Mouse (Mus musculus) adrenal gland, postnatal 14 days (tissue): Measurements from ENCODE around the gene Slco4a1. TPM values are rescaled to one million over a fixed set of nuclear protein-coding genes. Genes with fewer than 3 reads are reported as not detected.
A peak's percentile ranks its signal among the peaks of the same experiment; 100 is the strongest.

Source experiments
- DNase-seq: peaks from one replicate; pipeline ENCODE4 v3.0.0; 2021; ENCODE audit warnings: mixed read lengths
- long read RNA-seq, 2 experiments: library from polyadenylated mRNA; stranded (forward); transcript quantifications; one replicate each; pipeline ENCODE4 v2.0.0; 2021
- total RNA-seq: library from RNA; stranded (reverse); gene quantifications from 2 replicates; pipeline ENCODE4 v1.2.3, GENCODE M21; 2021

Gene Slco4a1
- total RNA-seq = 7.0 and 7.1 TPM in 2 replicates
- long read RNA-seq, experiment 1, partial matches to known transcripts = 1 of 9 reads
- long read RNA-seq, experiment 1, other reads (novel, unspliced or antisense) = 5 of 9 reads
- long read RNA-seq, experiment 2, partial matches to known transcripts = 0 of 5 reads
- long read RNA-seq, experiment 2, other reads (novel, unspliced or antisense) = 2 of 5 reads

DNA sequence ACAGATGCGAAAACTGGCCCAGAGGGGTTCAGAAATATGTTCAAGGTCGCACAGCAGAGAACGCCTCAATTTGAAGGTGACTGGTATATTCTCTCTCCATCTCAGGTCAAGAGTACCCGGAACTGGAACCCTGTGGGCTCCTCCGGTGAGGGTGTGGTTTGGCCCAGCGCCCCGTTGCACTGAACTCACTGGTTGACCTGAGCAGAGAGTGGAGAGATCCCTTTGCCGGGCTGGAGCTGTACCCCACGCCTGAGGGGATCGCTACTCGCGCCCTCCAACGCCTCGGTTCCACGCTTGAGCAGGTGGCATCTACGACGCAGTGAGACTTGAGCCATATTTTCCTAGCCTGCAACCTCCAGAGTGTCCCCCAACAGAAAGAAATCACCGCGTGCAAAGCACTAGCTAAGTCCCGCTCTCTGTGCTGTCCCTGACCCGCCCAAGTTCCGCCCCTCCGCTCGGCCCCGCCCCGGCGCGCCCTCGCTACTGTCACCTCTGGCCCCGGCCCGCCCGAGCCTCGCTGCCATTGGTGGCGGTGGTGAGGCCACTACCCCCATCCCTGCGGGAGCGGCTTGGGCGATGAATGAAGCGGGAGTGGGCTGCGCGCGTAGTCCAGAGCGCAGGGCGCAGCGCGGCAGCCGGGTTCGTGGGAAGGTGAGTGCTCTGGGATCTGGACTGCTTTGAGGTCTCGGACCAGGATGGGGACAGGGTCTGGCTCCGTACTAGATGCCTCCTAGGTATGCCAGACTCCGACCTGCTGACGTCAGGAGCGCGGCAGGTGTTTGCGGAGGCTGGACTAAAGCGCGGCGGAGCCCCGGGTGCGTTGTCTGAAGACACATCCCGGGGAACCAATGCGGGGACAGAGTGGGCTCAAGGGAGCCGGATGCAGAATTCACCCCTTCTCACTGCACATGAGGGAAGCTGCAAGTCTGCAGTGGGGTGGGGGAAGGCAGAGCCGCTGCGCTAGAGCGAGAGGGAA, at the start of gene Slco4a1:
Gene Slco4a1 (plus strand): TSS at position 523 of the 976 bp plus-strand sequence.
- DNase-seq = peak; percentile 91

DNA sequence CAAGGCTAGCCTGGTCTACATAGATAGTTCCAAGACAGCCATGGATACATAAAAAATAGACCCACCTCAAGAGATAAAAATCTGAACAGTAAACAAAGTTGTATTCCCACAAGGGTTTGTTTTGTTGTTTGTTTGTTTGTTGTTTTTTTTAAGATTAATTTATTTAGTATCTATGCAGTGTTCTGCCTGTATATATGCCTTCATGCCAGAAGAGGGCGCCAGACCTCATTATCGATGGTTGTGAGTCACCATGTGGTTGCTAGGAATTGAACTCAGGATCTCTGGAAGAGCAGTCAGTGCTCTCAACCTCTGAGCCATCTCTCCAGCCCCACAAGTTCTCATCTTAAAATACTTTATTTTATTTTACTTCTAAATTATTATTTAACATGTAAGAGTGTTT, 47.6 kb upstream of the Slco4a1 start:
- DNase-seq = no peak

DNA sequence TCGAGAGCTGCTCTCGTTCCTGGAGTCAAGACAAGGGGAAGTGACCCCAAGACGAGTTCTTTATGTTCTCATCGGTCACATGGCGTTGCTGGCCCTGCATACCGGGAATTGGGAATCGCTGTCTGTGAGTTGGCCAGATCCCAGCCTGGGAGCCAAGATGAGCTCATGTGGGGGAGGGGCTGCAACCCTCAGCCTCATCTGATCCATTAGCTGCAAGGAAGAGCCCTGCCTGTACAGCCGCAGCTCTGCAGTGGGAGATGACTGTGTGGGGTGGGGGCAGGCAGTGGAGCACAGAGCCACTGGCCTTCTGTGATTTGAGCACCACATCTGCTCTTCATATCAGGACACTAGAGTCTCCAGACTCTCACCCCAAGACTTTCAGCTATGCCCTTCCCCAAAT, 45.6 kb upstream of the Slco4a1 start:
- DNase-seq = no peak

DNA sequence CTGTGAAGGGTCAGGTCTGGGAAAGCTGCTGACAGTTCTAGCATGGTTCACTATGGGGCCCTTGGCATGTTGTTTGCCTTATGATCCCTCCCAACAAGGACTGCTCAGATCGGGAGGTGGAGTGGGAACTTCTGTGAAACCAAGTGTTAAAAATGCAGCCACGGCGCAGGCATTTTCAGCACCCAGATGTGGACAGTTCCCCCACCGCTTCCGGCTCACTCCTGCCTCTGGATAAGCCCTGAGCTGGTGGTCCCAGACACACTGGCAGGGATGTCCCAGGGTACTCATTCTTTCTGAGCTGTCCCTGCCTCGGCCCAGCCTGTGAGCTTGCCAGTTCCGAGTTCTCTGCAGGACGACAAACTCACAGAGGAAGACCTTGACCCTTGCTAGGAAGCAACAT, 45.0 kb upstream of the Slco4a1 start:
- peak; percentile 37 for DNase-seq

DNA sequence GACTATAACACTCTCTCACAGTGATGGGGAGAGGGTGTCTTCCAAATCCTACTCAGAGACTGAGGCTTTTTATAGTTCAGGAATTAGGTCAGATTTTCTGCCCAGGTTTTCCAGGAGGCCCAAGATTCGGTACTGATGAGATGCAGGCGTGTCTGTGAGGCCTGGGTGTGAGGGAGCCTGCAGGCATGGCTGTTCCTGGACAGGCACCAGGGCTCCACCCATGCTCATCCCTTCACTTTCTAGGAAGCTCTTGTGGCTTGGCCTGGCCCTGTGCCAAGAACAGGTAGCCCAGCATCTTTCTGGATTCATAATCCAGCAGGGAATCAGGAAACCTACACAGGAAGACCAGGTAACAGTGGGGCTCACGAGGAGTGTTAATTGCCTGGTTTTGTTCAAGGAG, 40.4 kb upstream of the Slco4a1 start:
- no peak for DNase-seq

DNA sequence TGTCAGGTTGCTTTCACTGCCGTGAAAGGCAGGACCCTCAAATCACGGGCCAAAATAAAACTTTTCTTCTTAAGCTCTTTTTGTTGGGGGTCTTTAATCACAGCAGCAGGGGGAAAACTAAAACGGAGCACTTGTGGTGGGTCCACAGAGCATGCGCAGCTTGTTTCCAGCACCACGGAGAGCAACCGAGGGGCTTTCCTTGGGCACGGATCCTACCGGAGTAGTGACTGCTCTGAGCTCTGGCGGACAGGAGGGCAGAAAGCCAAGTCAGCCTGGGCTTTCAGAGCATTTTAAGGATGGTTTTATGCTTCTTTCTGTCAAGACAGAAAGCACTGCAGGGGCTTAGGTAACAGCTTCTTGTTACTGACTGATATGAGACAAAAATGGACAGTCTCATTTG, 38.3 kb upstream of the Slco4a1 start:
- peak; percentile 58 for DNase-seq

DNA sequence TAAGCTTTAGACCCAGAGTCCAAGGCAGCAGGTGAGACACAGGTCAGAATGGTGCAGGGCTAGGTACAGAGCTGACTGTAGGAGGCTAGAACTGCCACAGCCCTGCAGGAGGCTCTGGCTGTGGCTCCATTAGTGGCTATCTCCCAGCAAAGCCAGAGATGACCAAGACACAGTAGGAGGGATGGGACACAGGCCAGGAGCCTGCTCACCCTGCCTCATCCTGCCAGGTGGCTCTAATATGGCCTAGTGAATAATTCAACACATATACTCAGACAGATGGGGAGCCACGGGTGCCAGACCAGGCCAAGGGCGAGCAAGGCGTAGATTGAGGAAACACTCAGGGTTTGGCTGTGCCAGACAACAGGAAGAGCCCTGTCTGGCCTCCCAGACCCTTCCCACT, 35.4 kb upstream of the Slco4a1 start:
- DNase-seq = no peak

DNA sequence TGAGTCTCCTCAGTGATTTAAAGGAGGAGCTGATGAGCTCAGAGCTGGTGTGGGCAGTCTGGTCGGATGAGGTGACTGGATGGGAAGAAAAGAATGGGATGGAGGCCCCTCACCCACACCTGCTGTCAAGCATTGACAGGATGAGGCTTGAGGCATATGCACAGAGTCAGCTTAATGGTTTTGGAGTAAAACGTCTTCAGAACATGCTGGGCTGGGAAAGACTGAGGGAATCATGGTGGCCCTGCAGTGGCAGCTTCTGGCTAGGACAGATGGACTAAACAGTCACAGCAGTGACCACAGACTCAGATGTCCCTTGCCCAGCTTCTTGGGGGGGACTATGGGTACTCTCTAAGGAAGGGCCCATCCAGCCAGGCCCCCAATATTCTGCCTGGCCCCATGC, 30.9 kb upstream of the Slco4a1 start:
- no peak for DNase-seq

DNA sequence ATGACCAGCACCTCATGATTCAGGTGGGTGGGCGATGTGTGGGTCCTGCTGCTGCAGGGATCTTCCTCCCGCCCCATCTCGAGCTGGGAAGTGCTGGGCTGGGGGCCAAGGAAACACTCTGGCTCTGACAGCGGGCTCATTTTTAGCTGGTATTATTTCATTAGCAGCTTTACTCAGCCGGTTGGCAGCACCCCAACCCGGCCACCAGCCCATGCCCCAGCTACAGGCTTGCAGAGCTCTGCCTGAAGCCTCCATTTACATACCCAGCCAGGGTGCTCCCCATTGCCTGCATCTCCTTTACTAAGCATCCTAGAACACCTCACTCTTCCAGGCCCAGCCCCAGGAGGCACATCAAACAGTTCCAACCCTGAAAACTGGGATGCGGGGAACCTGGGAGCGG, 29.0 kb upstream of the Slco4a1 start:
- DNase-seq = peak; percentile 44

DNA sequence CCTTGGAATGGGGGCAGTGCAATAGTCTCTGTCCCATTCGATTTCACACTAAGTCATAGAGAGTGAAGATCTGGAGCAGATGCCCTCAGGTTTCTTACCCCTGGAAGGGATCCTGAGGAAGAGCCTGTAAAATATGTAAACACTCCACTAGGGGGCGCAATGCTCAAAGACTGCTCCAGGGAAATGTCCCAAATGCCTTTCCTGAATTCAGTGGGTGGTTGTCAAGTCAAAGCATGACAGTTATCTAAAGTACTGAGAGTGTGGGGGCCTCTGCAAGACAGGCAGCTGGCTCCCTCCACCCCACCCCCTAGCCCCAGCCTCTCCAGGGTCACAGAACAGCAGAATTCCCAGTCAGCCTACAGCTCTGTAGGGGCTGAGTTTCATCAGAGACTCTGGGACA, 27.7 kb upstream of the Slco4a1 start:
- DNase-seq = no peak

DNA sequence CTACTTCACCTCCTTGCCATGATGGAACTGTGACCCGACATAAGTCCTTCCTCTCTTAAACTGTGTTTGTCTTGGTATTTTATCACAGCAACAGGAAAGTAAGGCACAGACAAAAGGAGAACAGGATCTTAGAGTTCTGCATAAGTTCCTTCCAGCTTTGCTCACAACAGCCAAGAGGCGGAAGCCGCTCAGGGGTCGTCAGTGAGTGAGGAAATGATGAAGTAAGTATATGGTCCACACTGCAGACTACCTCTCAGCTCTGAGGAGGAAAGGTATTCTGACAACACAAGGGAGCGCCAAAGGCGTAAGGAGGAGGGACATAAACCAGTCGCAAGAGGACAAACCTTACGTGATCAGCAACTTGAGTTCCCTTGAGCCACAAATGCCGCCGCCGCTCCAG, 25.4 kb upstream of the Slco4a1 start:
- no peak for DNase-seq

DNA sequence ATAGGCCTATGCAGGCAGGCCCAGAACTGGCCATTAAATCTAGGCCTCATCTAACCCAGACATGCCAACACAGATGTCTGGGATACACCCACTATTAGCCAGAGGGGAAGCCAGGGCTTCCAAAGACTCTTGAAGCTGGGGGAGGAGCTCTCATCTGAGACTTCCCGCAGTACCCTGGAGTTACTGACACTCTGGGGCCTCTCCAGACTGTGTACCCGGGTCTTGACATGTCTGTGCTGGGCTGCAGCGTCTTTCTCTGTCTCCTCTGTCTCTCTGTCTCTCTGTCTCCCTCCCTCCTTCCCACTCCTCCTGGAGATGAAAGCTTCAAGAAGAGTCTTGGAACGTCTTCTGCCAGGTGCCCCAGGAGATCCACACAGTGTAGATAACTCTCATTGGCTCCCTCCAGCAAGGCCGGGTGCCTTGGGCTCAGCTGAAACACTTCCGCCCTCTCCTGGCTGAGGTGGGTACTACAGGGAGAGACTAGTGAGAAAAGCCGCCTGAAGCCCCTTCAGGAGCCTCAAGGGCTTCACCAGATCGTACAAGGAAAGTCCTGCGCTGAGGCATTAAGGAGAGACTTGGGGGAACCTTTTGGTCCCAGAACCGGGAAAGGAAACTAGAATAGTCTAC, 23.9 kb upstream of the Slco4a1 start:
- peak; percentile 88 for DNase-seq

DNA sequence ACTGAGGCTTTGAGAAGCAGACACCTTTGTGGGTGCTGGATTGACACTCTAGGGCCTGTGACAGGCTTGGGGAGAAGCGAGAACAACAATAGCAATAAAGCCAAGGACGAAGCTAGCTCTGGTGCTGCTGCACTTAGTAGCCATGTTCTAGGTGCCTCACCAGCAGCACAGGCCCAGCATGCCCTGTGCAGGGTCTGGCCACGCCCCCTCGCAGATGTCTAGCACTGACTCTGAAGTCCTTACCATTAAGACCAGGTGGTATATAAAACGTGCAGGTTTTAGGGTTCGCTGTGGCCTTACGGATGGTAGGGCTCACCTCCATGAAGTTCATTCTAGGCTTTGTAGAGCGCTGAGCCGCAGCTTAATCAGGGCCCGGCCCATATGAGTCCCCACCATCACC, 23.3 kb upstream of the Slco4a1 start:
- DNase-seq = no peak

DNA sequence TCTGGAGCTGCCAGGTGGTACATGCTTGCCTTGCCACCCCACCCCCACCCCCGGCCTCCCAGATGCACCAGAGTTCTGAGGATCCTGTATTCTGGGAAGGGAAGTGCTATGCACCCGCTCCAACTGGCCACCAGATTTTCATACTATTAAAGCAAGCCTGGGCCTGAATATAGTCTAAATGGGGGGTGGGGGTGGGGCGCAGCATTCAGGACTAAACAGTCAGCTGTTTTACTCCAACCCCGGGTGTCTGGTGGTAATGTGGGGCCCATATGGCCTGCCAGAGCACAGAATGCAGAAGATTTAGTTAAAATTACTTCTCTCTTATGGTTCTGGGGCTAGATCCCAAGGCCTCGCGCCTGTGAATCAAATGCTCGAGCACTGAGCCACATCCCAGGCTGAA, 22.7 kb upstream of the Slco4a1 start:
- no peak for DNase-seq

DNA sequence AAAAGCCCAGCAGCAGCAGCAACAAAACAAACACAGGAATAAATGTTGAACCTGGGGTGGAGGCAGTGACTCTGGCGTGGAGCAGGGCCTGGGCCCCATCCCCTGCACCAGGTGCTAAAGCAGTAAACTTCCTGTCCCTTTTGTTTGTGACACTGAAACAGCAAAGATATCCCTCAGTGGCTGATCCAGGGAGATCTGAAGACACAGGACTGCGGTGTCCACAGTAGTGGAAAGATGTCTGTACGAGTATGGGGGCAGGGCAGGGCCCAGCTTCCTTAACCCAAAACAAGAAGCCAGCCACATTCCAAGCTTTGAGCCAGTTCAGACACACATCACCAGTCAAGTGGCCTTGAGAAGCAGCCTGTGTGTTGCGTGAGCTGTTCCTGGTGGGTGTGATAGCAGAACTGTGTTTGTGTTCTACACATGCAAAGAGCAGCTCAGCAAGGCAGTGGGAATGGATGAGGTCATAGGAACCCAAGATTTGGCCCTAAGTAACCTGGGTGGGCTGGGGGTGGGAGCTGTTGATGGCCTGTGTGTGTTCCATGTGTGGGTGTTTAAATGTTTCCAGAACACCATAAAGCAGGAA, 20.6 kb upstream of the Slco4a1 start:
- no peak for DNase-seq

DNA sequence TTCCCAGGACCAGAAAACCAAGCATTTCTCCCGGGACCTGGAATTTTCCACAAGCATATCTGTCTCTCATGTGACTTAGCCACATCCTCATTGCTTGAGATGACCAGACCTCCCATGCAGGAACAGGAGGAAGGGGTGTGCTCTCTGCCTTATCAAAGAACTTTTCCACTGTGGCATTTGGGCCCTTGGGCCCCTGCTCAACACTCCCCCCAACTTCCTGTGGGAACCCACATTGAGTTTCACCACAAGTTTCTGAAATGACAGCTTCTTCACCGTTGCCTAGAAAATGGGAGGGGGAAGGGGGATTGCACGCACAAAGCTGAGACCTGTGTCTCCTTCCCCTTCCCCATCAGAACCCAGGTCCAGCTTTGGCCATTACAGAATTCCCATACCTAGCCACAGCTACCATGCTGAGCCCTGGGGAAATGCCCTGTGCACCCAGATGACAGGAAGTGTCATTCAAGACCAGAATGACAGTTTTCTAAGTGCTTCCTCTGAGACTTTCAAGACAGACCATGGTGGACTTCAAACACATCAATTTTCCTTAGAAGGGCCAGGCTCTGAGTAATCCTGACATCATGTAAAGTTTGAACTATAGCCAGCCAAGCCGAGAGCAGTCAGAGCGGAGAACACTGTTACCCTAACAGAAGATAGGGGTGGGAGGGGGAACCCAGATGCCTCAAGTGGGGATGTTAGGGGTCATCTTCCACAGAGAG, 18.7 kb upstream of the Slco4a1 start:
- DNase-seq = no peak

DNA sequence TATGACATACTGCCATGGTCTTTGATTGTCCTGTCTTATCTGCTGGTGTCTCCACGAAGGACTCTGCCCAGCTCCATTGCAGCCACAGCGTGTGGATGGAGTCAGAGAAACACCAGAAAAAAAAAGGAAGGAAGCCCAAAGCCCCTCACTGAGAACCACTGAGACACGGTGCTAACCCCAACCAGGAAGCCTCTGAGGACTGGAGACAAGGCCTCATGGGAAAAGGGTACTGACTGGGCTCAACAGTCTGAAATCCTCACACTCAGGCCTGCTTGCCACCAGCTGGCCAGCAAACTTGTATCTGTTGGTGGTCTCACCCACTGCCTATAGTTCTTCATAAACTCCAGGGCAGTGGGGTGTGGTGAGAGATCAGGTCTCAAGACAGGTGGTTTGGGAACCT, 16.3 kb upstream of the Slco4a1 start:
- no peak for DNase-seq

DNA sequence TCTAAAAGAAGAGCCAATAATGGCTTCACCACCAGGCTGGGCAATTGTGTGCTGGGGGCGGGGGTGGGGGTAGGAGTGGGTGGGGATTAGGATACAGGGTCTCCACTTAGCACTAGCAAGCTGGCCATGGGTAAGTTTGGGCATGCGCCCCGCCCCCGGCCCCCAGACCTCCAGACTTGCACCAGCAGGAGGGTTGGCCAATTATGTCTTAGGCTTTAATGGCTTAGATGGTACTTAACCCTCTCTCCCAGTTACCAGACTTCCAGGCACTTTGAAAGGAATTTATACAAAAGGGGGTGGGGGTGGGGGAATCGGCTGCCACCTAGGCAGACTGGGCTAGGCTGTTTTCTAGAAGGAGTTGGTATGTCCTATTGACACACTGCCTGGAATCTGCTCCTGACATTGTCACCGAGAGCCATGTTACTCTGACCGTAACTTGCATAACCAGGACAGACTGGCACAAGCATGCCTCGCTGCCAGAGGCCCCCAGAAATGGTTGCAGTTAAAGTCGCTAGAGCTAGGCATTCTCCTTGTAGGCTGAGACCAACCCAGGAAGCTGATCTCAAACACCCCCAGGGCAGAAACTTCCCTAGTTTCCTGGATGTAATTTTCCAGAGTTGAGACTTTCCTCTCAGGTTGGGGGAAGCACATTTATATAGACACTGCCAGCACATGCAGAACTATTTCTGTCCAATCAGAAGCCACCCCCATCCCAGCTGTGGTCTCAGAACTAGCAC, 15.3 kb upstream of the Slco4a1 start:
- no peak for DNase-seq

DNA sequence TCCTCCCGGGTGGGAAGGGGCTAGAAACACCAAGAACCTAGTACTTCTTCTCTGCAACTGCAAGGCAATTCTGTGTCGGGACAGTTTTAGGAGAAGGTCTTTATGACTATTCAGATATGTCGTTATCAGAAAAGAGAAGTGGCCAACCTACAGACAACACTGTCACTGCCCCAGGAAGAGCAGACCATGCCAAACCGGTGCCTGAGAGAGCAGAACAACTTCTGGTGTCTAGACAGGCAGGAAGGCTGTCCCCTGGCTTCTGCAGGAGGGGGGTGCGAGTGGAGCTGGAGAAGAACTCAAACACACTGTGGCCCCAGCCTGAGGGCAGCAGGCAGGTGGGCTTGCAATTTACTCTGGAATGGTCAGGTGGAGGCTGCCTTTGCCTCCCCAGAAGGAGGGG, 14.0 kb upstream of the Slco4a1 start:
- no peak for DNase-seq

DNA sequence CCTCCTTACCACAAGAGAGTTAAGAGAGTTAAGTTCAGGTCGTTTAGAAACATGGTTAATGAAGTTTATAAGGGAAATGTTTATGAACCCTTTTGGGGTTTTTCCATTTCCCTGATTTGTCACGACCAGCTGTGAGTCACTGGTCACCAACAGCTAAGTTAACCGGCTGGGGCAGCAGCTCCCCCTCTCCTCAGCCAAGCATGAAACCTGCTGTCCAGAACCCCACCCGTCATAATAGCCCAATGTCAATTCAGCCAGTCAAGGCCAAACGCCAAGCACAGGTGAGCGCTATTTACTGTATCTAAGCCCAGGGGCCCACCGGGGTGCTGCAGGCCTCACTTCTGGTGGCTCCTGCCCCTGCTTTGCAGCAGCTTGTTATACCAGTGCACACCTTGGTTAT, 12.2 kb upstream of the Slco4a1 start:
- DNase-seq = no peak

DNA sequence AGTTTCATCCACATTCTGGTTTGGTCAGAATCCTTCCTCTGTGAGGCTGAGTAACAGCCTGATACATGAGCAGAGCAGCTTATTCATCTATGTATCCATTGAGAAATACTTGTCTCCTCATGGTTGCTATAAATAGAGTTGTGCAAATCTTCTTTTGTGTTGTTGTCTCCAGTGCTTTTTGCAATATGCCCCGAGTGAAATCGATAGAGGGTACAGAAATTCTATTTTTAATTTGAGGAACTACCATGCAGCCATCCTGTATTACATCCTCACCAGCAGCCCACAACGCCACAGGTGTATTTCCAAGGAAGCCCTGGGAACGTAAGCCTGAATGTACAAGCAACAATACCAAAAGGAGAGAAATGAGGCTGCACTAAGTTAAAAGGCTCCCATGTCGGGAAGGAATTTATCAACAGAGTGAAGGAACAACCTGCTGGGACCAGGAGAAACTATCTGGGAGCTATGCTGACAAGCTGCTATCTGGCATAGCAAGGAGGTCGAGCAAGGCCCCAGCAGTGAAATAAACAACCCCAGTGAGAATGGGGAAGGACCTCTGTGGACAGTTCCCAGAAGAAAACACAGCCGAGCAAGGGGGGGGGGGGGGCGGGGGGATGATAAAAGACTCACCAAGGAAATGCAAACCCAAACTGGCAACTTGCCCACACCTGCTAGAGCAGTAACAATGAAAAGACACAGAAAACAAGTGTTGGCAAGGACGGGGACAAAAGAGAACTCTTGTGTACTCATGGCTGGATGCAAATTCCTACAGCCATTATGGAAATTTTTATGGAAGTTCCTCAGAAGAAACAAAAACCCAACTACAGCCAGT, 10.9 kb upstream of the Slco4a1 start:
- DNase-seq = no peak
